Comparison of ENCODE assay signal across 33 mouse cellular contexts in genomic region chr14:116208581-116208980, GRCm38 (mm10).
"Had no signal": no experiment of that assay in that cellular context is flagged by ENCODE, and none has a peak within 500 bp of the region (broad histone marks: within the 10 kb centered on the region; RNA-seq: fewer than 3 reads in every experiment).

No protein-coding gene starts in this region.

- H3K9me3 ChIP-seq: heart, embryonic 10.5 days; heart, embryonic 12.5 days; heart, embryonic 13.5 days; heart, embryonic 15.5 days; hindbrain, embryonic 10.5 days; hindbrain, embryonic 12.5 days; hindbrain, embryonic 13.5 days; hindbrain, embryonic 15.5 days; intestine, embryonic 15.5 days; kidney, embryonic 15.5 days had no signal

- H3K27ac ChIP-seq: heart, embryonic 10.5 days; heart, embryonic 13.5 days; heart, embryonic 15.5 days; hindbrain, embryonic 10.5 days; hindbrain, embryonic 12.5 days; hindbrain, embryonic 13.5 days; hindbrain, embryonic 14.5 days; hindbrain, embryonic 15.5 days; hindbrain, postnatal 0 days; intestine, embryonic 15.5 days; kidney, embryonic 15.5 days; kidney, postnatal 0 days; layer of hippocampus, adult 2 months had no signal

- H3K27me3 ChIP-seq: heart, embryonic 12.5 days; heart, embryonic 13.5 days; heart, embryonic 15.5 days; hindbrain, embryonic 12.5 days; hindbrain, embryonic 13.5 days; hindbrain, embryonic 15.5 days; intestine, embryonic 15.5 days; kidney, embryonic 15.5 days had no signal

- H3K36me3 ChIP-seq: heart, embryonic 10.5 days; heart, embryonic 12.5 days; heart, embryonic 13.5 days; heart, embryonic 15.5 days; hindbrain, embryonic 10.5 days; hindbrain, embryonic 12.5 days; hindbrain, embryonic 13.5 days; hindbrain, embryonic 15.5 days; intestine, embryonic 15.5 days; kidney, embryonic 15.5 days had no signal

- ATAC-seq: hindbrain, embryonic 16.5 days; hindbrain, postnatal 0 days; inflammation-experienced regulatory T-cells, adult 6 months; intestine, embryonic 16.5 days; intestine, postnatal 0 days had no signal

- H3K9ac ChIP-seq: heart, embryonic 12.5 days; heart, embryonic 13.5 days; heart, embryonic 15.5 days; hindbrain, embryonic 12.5 days; hindbrain, embryonic 13.5 days; hindbrain, embryonic 14.5 days; hindbrain, embryonic 15.5 days; intestine, embryonic 15.5 days; kidney, embryonic 15.5 days had no signal

- DNase-seq: heart, postnatal 10 days; heart, postnatal 14 days; heart, postnatal 36 days; heart, postnatal 4 days; kidney, adult 11 months; kidney, adult 18-20 months; kidney, adult 8-10 months; kidney, postnatal 10 days; kidney, postnatal 14 days; kidney, postnatal 25 days; kidney, postnatal 36 days; kidney, postnatal 4 days; layer of hippocampus, adult 9-11 months; layer of hippocampus, postnatal 36 days had no signal

- H3K4me2 ChIP-seq: heart, embryonic 11.5 days; heart, embryonic 12.5 days; heart, embryonic 13.5 days; heart, embryonic 15.5 days; hindbrain, embryonic 12.5 days; hindbrain, embryonic 13.5 days; hindbrain, embryonic 14.5 days; hindbrain, embryonic 15.5 days; intestine, embryonic 15.5 days; kidney, embryonic 15.5 days had no signal

- H3K4me3 ChIP-seq: heart, embryonic 10.5 days; heart, embryonic 12.5 days; heart, embryonic 13.5 days; heart, embryonic 15.5 days; hindbrain, embryonic 10.5 days; hindbrain, embryonic 12.5 days; hindbrain, embryonic 13.5 days; hindbrain, embryonic 15.5 days; intestine, embryonic 15.5 days; kidney, embryonic 15.5 days; layer of hippocampus, adult 2 months had no signal

- H3K4me1 ChIP-seq: heart, embryonic 10.5 days; heart, embryonic 12.5 days; heart, embryonic 13.5 days; heart, embryonic 15.5 days; hindbrain, embryonic 10.5 days; hindbrain, embryonic 13.5 days; hindbrain, embryonic 15.5 days; intestine, embryonic 15.5 days; kidney, embryonic 15.5 days had no signal
